Mouse (Mus musculus) midbrain, embryonic 12.5 days (tissue): ENCODE data around the gene Dynll1. TPM values are rescaled to one million over a fixed set of nuclear protein-coding genes. Genes with fewer than 3 reads are reported as not detected.

Experiments used
- ATAC-seq: fragments of 200-750 bp; cut with Nextera tagmentation; 2 replicates; pipeline ENCODE4 v1.8.0; 2017; ENCODE audit warnings: low read depth, moderate TSS enrichment, moderate library complexity; ENCODE audit not compliant: low FRiP score
- H3K27ac ChIP-seq: fragments of 300-500 bp; sonication (generic); replicated peaks from 2 replicates; pipeline ENCODE4 v1.5.1; 2016; ENCODE audit warnings: mild to moderate bottlenecking
- H3K27me3 ChIP-seq: fragments of 300-500 bp; sonication (generic); 2 replicates; pipeline ENCODE4 v1.6.1; 2016; ENCODE audit warnings: mild to moderate bottlenecking
- H3K36me3 ChIP-seq: fragments of 300-500 bp; sonication (generic); 2 replicates; pipeline ENCODE4 v1.6.1; 2016
- H3K4me1 ChIP-seq: fragments of 300-500 bp; sonication (generic); 2 replicates; pipeline ENCODE4 v1.6.1; 2016
- H3K4me2 ChIP-seq: fragments of 300-500 bp; sonication (generic); replicated peaks from 2 replicates; pipeline ENCODE4 v1.6.1; 2016; ENCODE audit warnings: mild to moderate bottlenecking, moderate library complexity
- H3K4me3 ChIP-seq: fragments of 300-500 bp; sonication (generic); 2 replicates; pipeline ENCODE4 v1.5.1; 2016; ENCODE audit warnings: mild to moderate bottlenecking
- H3K9ac ChIP-seq: fragments of 300-500 bp; sonication (generic); replicated peaks from 2 replicates; pipeline ENCODE4 v1.6.1; 2016; ENCODE audit warnings: mild to moderate bottlenecking, moderate library complexity
- H3K9me3 ChIP-seq: fragments of 300-500 bp; sonication (generic); 2 replicates; pipeline ENCODE4 v1.6.1; 2016; ENCODE audit warnings: mild to moderate bottlenecking
- WGBS: fragments of 180-500 bp; shearing (Covaris S2); methylation state at CpG from one replicate; pipeline ENCODE4 v1.1.7; 2016; 5-methylcytosine and 5-hydroxymethylcytosine counted together
- polyA plus RNA-seq: library from polyadenylated mRNA; unstranded; fragments of >200 nt; fragmentation: Nextera tagmentation; extraction: Ambion mirVana; gene quantifications from 2 replicates; pipeline ENCODE4 v1.2.1, GENCODE M21; 2016

The Dynll1 gene
- polyA plus RNA-seq, 1 experiment from 2014 or later: 1,312 TPM

DNA sequence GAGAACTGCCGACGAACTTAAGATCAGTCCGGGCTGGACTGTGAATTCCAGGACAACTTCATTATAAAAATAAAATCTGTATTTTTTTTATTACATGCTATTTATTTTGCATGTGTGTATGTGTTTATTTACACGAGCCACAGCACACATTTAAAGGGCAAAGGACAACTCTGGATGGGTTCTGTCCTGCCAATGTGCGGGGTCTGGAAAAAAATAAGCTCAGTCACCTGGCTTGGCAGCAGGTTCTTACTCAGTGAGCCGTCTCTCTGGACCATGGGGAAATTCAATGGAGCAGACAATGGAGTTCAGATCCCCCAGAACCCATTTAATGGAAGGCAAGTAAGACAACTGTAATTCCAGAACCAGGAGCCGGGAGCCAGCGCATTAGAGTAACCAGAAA is 39.7 kb downstream of the Dynll1 start:
- H3K36me3 ChIP-seq: peaks cover 60% of the 10 kb centered on the region
- 93% methylated on average over 8 of the region's 8 CpGs for whole genome bisulfite sequencing
- H3K4me2 ChIP-seq: no peak overlapping the region
- H3K27ac ChIP-seq: no peak overlapping the region
- H3K9ac ChIP-seq: no peak overlapping the region
- H3K27me3 ChIP-seq: no peaks in the 10 kb centered on the region
- ATAC-seq: no peak
- H3K4me1 ChIP-seq: peaks cover 7% of the 10 kb centered on the region; the same call in 1 of the 2 replicates
- H3K4me3 ChIP-seq: no peak overlapping the region
- no peaks in the 10 kb centered on the region for H3K9me3 ChIP-seq

DNA sequence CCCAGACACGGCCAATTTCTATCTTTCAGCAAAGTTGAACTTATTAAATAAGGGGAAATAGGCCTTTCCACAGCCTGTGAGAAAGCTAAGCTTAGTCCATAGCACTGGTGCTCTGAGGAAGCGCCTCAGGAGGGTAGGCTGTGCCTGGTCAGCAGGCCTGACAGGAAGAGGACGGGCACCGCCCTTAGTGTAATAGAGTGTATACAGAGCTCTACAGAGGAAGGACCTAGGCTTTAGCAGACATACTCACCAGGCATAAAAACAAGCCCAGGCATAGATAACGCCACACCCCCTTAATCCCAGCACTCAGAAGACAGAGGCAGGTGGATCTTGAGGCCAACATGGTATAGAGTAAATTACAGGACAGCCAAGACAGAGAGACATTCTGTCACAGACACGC is 40.4 kb downstream of the Dynll1 start:
- WGBS: 94% methylated on average over 6 of the region's 6 CpGs
- no peaks in the 10 kb centered on the region for H3K27me3 ChIP-seq
- H3K36me3 ChIP-seq: peaks cover 64% of the 10 kb centered on the region
- no peak overlapping the region for H3K4me2 ChIP-seq
- no peak for ATAC-seq
- no peaks in the 10 kb centered on the region for H3K9me3 ChIP-seq
- peaks cover 7% of the 10 kb centered on the region; the same call in 1 of the 2 replicates for H3K4me1 ChIP-seq
- H3K9ac ChIP-seq: no peak overlapping the region
- H3K27ac ChIP-seq: no peak overlapping the region
- H3K4me3 ChIP-seq: no peak overlapping the region

DNA sequence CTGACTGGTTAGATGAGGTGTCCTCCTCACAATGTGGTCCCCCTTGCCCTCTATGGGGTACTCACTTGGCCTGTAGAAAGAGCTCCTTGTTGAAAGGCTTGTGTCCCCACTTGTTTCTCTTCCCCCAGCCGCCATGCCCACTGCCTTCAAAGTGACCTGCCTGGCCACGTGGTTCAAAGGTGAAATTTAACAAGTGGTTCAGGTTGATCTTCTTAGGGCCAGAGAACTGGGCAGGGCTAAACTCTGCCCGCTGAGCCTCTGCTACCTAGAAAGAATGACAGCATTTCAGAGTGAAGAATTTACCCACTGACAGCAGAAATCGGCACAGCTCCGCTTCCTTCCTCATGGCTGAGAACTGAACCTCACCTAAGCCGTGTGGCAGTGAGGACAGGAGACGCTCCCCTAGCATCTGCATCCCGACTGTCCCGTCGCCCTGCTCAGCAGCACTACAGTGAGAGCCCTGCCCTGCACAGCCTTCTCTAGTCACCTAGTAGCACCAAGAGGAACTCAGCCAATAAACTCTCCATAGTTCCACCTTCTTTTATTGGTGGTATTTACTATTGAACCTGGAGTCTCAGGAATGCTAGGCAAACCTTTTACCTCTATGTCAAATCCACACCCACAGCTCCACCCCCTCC is 43.8 kb downstream of the Dynll1 start:
- Histone ChIP-seq H3K4me1 (no peaks in the 10 kb centered on the region), H3K27me3 (no peaks in the 10 kb centered on the region), H3K4me2 (no peak overlapping the region), H3K4me3 (no peak overlapping the region), H3K9ac (no peak overlapping the region), H3K9me3 (no peaks in the 10 kb centered on the region), H3K27ac (no peak overlapping the region), H3K36me3 (peaks cover 62% of the 10 kb centered on the region)
- no peak for ATAC-seq
- WGBS: 92% methylated on average over 10 of the region's 10 CpGs

DNA sequence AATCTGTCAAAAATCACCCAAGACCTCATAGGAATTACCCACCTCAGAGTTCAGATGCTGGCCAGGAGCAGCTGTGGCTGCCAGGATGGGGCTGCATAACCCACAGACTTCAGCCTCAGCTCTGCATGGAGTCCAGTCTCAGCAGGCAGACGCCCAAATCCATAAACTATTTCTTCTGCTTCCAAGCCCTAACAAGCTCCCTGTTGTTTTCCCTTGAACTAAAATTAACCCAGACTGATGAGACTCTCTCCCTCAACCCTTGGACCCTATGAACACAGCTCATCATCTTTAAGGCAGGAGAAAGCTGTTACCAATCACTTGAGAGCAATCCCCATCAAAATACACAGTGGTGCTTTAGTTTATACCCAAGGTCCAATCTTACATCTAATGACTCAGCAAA is 45.3 kb downstream of the Dynll1 start:
- WGBS: 84% methylated on average over 1 of the region's 1 CpGs
- no peak for ATAC-seq
- peaks cover 71% of the 10 kb centered on the region for H3K36me3 ChIP-seq
- H3K4me2 ChIP-seq: no peak overlapping the region
- H3K9me3 ChIP-seq: no peaks in the 10 kb centered on the region
- H3K4me1 ChIP-seq: no peaks in the 10 kb centered on the region
- no peak overlapping the region for H3K27ac ChIP-seq
- no peak overlapping the region for H3K9ac ChIP-seq
- H3K4me3 ChIP-seq: no peak overlapping the region
- H3K27me3 ChIP-seq: no peaks in the 10 kb centered on the region

Other genes with a start within 250 kb of the Dynll1 start
- gene Gm10401, start 202.7 kb downstream of the Dynll1 start, polyA plus RNA-seq: 25.3 and 31.3 TPM in 2 replicates
- 38.1 and 38.5 TPM in 2 replicates for gene Acads, start 181.7 kb downstream of the Dynll1 start, polyA plus RNA-seq
- gene Unc119b, start 166.0 kb downstream of the Dynll1 start, polyA plus RNA-seq: 62.3 and 65.9 TPM in 2 replicates
- gene Mlec, start 142.8 kb downstream of the Dynll1 start, polyA plus RNA-seq: 50.0 and 57.1 TPM in 2 replicates
- 2.3 and 3.6 TPM in 2 replicates for gene Cabp1, start 106.6 kb downstream of the Dynll1 start, polyA plus RNA-seq
- gene Pop5, start 65.2 kb downstream of the Dynll1 start, polyA plus RNA-seq: 76.7 and 79.0 TPM in 2 replicates
- 196 and 208 TPM in 2 replicates for gene Rnf10, start 28.1 kb downstream of the Dynll1 start, polyA plus RNA-seq
- gene Coq5, start 21.3 kb downstream of the Dynll1 start, polyA plus RNA-seq: 48.5 and 52.8 TPM in 2 replicates
- gene Srsf9, start 26.2 kb upstream of the Dynll1 start, polyA plus RNA-seq: 346 and 358 TPM in 2 replicates
- 39.7 and 43.6 TPM in 2 replicates for gene Gatc, start 40.2 kb upstream of the Dynll1 start, polyA plus RNA-seq
- 50.8 and 57.3 TPM in 2 replicates for gene Triap1, start 40.2 kb upstream of the Dynll1 start, polyA plus RNA-seq
- gene Cox6a1, start 48.0 kb upstream of the Dynll1 start, polyA plus RNA-seq: 768 and 803 TPM in 2 replicates
- gene Msi1, start 128.6 kb upstream of the Dynll1 start, polyA plus RNA-seq: 211 and 227 TPM in 2 replicates
- gene Pla2g1b, start 165.3 kb upstream of the Dynll1 start, polyA plus RNA-seq: not detected in 2 replicates
- 24.2 and 26.2 TPM in 2 replicates for gene Sirt4, start 183.7 kb upstream of the Dynll1 start, polyA plus RNA-seq
- 24.0 and 27.2 TPM in 2 replicates for gene Pxn, start 205.7 kb upstream of the Dynll1 start, polyA plus RNA-seq